Mouse (Mus musculus): ENCODE data around the gene Vcp. TPM values are rescaled to one million over a fixed set of nuclear protein-coding genes. Genes with fewer than 3 reads are reported as not detected.

Vcp gene
- polyA plus RNA-seq, 1 experiment: 165 TPM

- H3K4me3 ChIP-seq (ENCODE audit: insufficient read depth, low read length): peak overlapping the region; percentile 72
- peaks cover 49% of the 10 kb centered on the region for H3K4me1 ChIP-seq (ENCODE audit: control insufficient read depth, insufficient read depth, low read length)
- TF ChIP-seq CTCF (IDR thresholded peaks at IDR 0.05; ENCODE audit: low read depth, low read length) (no peak), POLR2A (IDR thresholded peaks at IDR 0.05; ENCODE audit: borderline replicate concordance, low read depth, low read length) (no peak)
- peak overlapping the region; percentile 42 for H3K27ac ChIP-seq (ENCODE audit: insufficient read depth, low read depth, low read length)
Measured at GRCm38 (mm10) chr4:43039609-43040008, 39.3 kb upstream of the Vcp start.

- peak overlapping the region; percentile 72 for H3K4me3 ChIP-seq (ENCODE audit: insufficient read depth, low read length)
- H3K27ac ChIP-seq (ENCODE audit: insufficient read depth, low read depth, low read length): no peak overlapping the region
- TF ChIP-seq CTCF (IDR thresholded peaks at IDR 0.05; ENCODE audit: low read depth, low read length) (no peak), POLR2A (IDR thresholded peaks at IDR 0.05; ENCODE audit: borderline replicate concordance, low read depth, low read length) (no peak)
- peaks cover 44% of the 10 kb centered on the region for H3K4me1 ChIP-seq (ENCODE audit: control insufficient read depth, insufficient read depth, low read length)
Measured at GRCm38 (mm10) chr4:43038567-43039495, 38.5 kb upstream of the Vcp start.

- H3K4me1 ChIP-seq (ENCODE audit: control insufficient read depth, insufficient read depth, low read length): peaks cover 38% of the 10 kb centered on the region
- H3K4me3 ChIP-seq (ENCODE audit: insufficient read depth, low read length): no peak overlapping the region
- no peak for TF ChIP-seq CTCF (IDR thresholded peaks at IDR 0.05; ENCODE audit: low read depth, low read length)
- TF ChIP-seq POLR2A (IDR thresholded peaks at IDR 0.05; ENCODE audit: borderline replicate concordance, low read depth, low read length): no peak
- H3K27ac ChIP-seq (ENCODE audit: insufficient read depth, low read depth, low read length): no peak overlapping the region
Measured at GRCm38 (mm10) chr4:43037860-43038566, 37.7 kb upstream of the Vcp start.

GRCm38 (mm10) chr4:43036356-43036755, 36.0 kb upstream of the Vcp start:
- Histone ChIP-seq H3K4me1 (ENCODE audit: control insufficient read depth, insufficient read depth, low read length) (peaks cover 32% of the 10 kb centered on the region), H3K4me3 (ENCODE audit: insufficient read depth, low read length) (no peak overlapping the region), H3K27ac (ENCODE audit: insufficient read depth, low read depth, low read length) (no peak overlapping the region)
- TF ChIP-seq CTCF (IDR thresholded peaks at IDR 0.05; ENCODE audit: low read depth, low read length) (no peak), POLR2A (IDR thresholded peaks at IDR 0.05; ENCODE audit: borderline replicate concordance, low read depth, low read length) (no peak)

GRCm38 (mm10) chr4:43035851-43036250, 35.5 kb upstream of the Vcp start:
- H3K4me1 ChIP-seq (ENCODE audit: control insufficient read depth, insufficient read depth, low read length): peaks cover 28% of the 10 kb centered on the region
- no peak overlapping the region for H3K4me3 ChIP-seq (ENCODE audit: insufficient read depth, low read length)
- TF ChIP-seq POLR2A (IDR thresholded peaks at IDR 0.05; ENCODE audit: borderline replicate concordance, low read depth, low read length) (no peak), CTCF (IDR thresholded peaks at IDR 0.05; ENCODE audit: low read depth, low read length) (no peak)
- no peak overlapping the region for H3K27ac ChIP-seq (ENCODE audit: insufficient read depth, low read depth, low read length)

- Histone ChIP-seq H3K4me3 (ENCODE audit: insufficient read depth, low read length) (no peak overlapping the region), H3K27ac (ENCODE audit: insufficient read depth, low read depth, low read length) (no peak overlapping the region), H3K4me1 (ENCODE audit: control insufficient read depth, insufficient read depth, low read length) (peaks cover 19% of the 10 kb centered on the region)
- TF ChIP-seq POLR2A (IDR thresholded peaks at IDR 0.05; ENCODE audit: borderline replicate concordance, low read depth, low read length): no peak
- TF ChIP-seq CTCF (IDR thresholded peaks at IDR 0.05; ENCODE audit: low read depth, low read length): no peak
Measured at GRCm38 (mm10) chr4:43033481-43033880, 33.2 kb upstream of the Vcp start.

- H3K4me3 ChIP-seq (ENCODE audit: insufficient read depth, low read length): no peak overlapping the region
- no peak overlapping the region for H3K27ac ChIP-seq (ENCODE audit: insufficient read depth, low read depth, low read length)
- H3K4me1 ChIP-seq (ENCODE audit: control insufficient read depth, insufficient read depth, low read length): peaks cover 10% of the 10 kb centered on the region
- TF ChIP-seq POLR2A (IDR thresholded peaks at IDR 0.05; ENCODE audit: borderline replicate concordance, low read depth, low read length): no peak
- TF ChIP-seq CTCF (IDR thresholded peaks at IDR 0.05; ENCODE audit: low read depth, low read length): no peak
Measured at GRCm38 (mm10) chr4:43032501-43032900, 32.2 kb upstream of the Vcp start.

- peak; percentile 61; the same call in 1 of the 2 replicates for TF ChIP-seq POLR2A (IDR thresholded peaks at IDR 0.05; ENCODE audit: borderline replicate concordance, low read depth, low read length)
- no peak for TF ChIP-seq CTCF (IDR thresholded peaks at IDR 0.05; ENCODE audit: low read depth, low read length)
- Histone ChIP-seq H3K4me1 (ENCODE audit: control insufficient read depth, insufficient read depth, low read length) (peaks cover 7% of the 10 kb centered on the region), H3K27ac (ENCODE audit: insufficient read depth, low read depth, low read length) (peak within 1 kb of the TSS; percentile 65), H3K4me3 (ENCODE audit: insufficient read depth, low read length) (peak within 1 kb of the TSS; percentile 76)
Measured at GRCm38 (mm10) chr4:43031237-43031995, 31.1 kb upstream of the Vcp start, which contains the start of gene Stoml2. Stoml2 (minus strand) TSS chr4:43031710.

- H3K4me3 ChIP-seq (ENCODE audit: insufficient read depth, low read length): peak overlapping the region; percentile 76
- TF ChIP-seq POLR2A (IDR thresholded peaks at IDR 0.05; ENCODE audit: borderline replicate concordance, low read depth, low read length): no peak
- TF ChIP-seq CTCF (IDR thresholded peaks at IDR 0.05; ENCODE audit: low read depth, low read length): no peak
- H3K4me1 ChIP-seq (ENCODE audit: control insufficient read depth, insufficient read depth, low read length): peaks cover 7% of the 10 kb centered on the region
- H3K27ac ChIP-seq (ENCODE audit: insufficient read depth, low read depth, low read length): peak overlapping the region; percentile 65
Measured at GRCm38 (mm10) chr4:43030780-43031230, 30.5 kb upstream of the Vcp start.
